ENCODE assay signal across 24 mouse cellular contexts in the genomic region with DNA sequence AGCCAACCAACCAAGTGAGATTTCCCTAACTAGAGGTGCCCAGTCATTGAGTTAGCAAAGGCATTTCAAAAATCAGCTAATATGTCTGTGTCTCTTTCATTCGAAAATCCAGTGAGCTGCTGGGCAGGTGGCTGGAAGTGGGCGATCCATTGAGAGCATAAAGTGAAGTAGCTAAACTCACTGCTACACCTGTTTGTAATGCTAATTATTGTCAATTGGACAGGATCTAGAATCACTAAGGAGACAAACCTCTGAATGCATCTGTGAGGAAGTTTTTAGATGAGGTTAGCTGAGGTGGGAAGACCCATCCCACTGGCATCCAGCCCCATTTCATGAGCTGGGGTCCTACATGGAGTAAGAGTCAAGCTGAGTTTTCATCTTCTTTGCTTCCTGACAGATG.
"Had no signal": no experiment of that assay in that cellular context is flagged by ENCODE, and none has a peak within 500 bp of the region (broad histone marks: within the 10 kb centered on the region; RNA-seq: fewer than 3 reads in every experiment).

No protein-coding gene starts in this region.

- H3K27me3 ChIP-seq: heart, embryonic 12.5 days; hindbrain, embryonic 12.5 days; intestine, embryonic 15.5 days; kidney, embryonic 15.5 days; limb, embryonic 13.5 days; limb, embryonic 15.5 days; liver, embryonic 12.5 days had no signal

- H3K27ac ChIP-seq: gastrocnemius, adult 2 months; heart, embryonic 10.5 days; hindbrain, embryonic 10.5 days; hindbrain, embryonic 12.5 days; hindbrain, embryonic 14.5 days; intestine, embryonic 15.5 days; kidney, embryonic 15.5 days; kidney, postnatal 0 days; limb, embryonic 13.5 days; limb, embryonic 15.5 days; liver, embryonic 12.5 days had no signal

- H3K4me1 ChIP-seq: heart, embryonic 10.5 days; heart, embryonic 12.5 days; hindbrain, embryonic 10.5 days; hindbrain, embryonic 12.5 days; intestine, embryonic 15.5 days; kidney, embryonic 15.5 days; limb, embryonic 13.5 days; limb, embryonic 15.5 days; liver, embryonic 12.5 days had no signal

- DNase-seq: gastrocnemius, adult 2 months; gastrocnemius, postnatal 10 days; gastrocnemius, postnatal 25 days; heart, adult 18-20 months; heart, postnatal 10 days; heart, postnatal 4 days; kidney, adult 2 months; kidney, adult 9 months; kidney, postnatal 14 days; kidney, postnatal 36 days; layer of hippocampus, adult 9-11 months; layer of hippocampus, postnatal 36 days; left cerebral cortex, postnatal 4 days had no signal

- H3K36me3 ChIP-seq: heart, embryonic 10.5 days; heart, embryonic 12.5 days; hindbrain, embryonic 10.5 days; hindbrain, embryonic 12.5 days; intestine, embryonic 15.5 days; kidney, embryonic 15.5 days; limb, embryonic 13.5 days; limb, embryonic 15.5 days; liver, embryonic 12.5 days had no signal

- H3K4me3 ChIP-seq: gastrocnemius, adult 2 months; heart, embryonic 10.5 days; heart, embryonic 12.5 days; hindbrain, embryonic 10.5 days; hindbrain, embryonic 12.5 days; intestine, embryonic 15.5 days; kidney, embryonic 15.5 days; limb, embryonic 13.5 days; limb, embryonic 15.5 days; liver, embryonic 12.5 days had no signal
